Mouse (Mus musculus) brain, embryonic 14.5 days (tissue): Measurements from ENCODE around the gene Serpinb9.

Experiments
- CTCF ChIP-seq: fragments of 200-500 bp; IDR thresholded peaks from 2 replicates; pipeline ENCODE4 v1.5.1; 2012; ENCODE audit warnings: inconsistent platforms, mild to moderate bottlenecking, moderate library complexity, borderline replicate concordance; ENCODE audit not compliant: insufficient read depth, insufficient read length; ENCODE audit errors: extremely low read depth
- POLR2A ChIP-seq: fragments of 200-500 bp; IDR thresholded peaks from 2 replicates; pipeline ENCODE4 v1.6.1; 2012; ENCODE audit warnings: mild to moderate bottlenecking, inconsistent platforms, borderline replicate concordance; ENCODE audit not compliant: poor library complexity, insufficient read depth, insufficient read length, severe bottlenecking; ENCODE audit errors: extremely low read depth

DNA sequence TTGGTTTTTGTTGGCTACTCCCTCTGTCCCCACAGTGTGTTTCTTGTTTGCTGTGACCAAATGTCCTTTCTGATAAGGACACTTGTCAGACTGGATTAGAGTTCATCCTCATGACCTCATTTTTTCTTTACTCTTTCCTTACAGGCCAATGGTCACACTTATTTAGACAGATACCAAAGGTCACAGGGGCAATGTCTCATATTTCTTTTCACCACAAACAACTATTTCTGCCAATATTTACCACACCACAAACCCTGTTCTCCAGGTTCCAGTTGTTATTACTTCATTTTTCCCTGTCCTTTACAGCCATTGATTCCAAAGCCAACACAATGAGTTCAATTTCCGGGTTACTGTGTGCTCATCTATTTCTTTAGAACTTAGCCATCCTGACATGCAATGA is 33.4 kb upstream of the Serpinb9 start:
- no peak for TF ChIP-seq POLR2A
- TF ChIP-seq CTCF, result no peak
